Mouse (Mus musculus): Measurements from ENCODE around the gene Fam47e. TPM values are rescaled to one million over a fixed set of nuclear protein-coding genes. Genes with fewer than 3 reads are reported as not detected.

The Fam47e gene
- polyA plus RNA-seq, 2 experiments, result 1.0 to 1.4 TPM

- TF ChIP-seq CTCF (IDR thresholded peaks at IDR 0.05; ENCODE audit: low read depth) (no peak), EP300 (IDR thresholded peaks at IDR 0.05; ENCODE audit: low read depth) (no peak)
- no peaks in the 10 kb centered on the region for H3K27me3 ChIP-seq (ENCODE audit: control insufficient read depth, insufficient read depth, low read length)
- H3K4me1 ChIP-seq (replicated peaks; ENCODE audit: control insufficient read depth in 2 of 2, insufficient read depth in 2 of 2, low read length in 1 of 2), result no peaks in the 10 kb centered on the region
- DNase-seq (ENCODE audit: low read depth in 3 of 3, low spot score in 3 of 3), result no peak
- H3K27ac ChIP-seq, result no peak overlapping the region
- H3K4me2 ChIP-seq (ENCODE audit: low read depth), result no peak overlapping the region
- no peak for ATAC-seq (ENCODE audit: insufficient read depth)
- no peak overlapping the region for H3K4me3 ChIP-seq (ENCODE audit: insufficient read depth in 1 of 2, low read depth in 2 of 2, low read length in 2 of 2)
- WGBS (ENCODE audit: insufficient replicate concordance), result 40% methylated on average over 4 of the region's 4 CpGs
- no peaks in the 10 kb centered on the region for H3K36me3 ChIP-seq (replicated peaks; ENCODE audit: control insufficient read depth, insufficient read depth, low read depth)
- no peak overlapping the region for H3K9ac ChIP-seq (replicated peaks)
- no peaks in the 10 kb centered on the region for H3K9me3 ChIP-seq (ENCODE audit: control insufficient read depth, low read length)
Observed at GRCm38 (mm10) chr5:92633526-92633925, 78.7 kb downstream of the Fam47e start.

- Histone ChIP-seq H3K27me3 (ENCODE audit: control insufficient read depth, insufficient read depth, low read length) (no peaks in the 10 kb centered on the region), H3K36me3 (replicated peaks; ENCODE audit: control insufficient read depth, insufficient read depth, low read depth) (no peaks in the 10 kb centered on the region), H3K9me3 (ENCODE audit: control insufficient read depth, low read length) (no peaks in the 10 kb centered on the region), H3K27ac (no peak overlapping the region), H3K4me2 (ENCODE audit: low read depth) (no peak overlapping the region), H3K9ac (replicated peaks) (no peak overlapping the region), H3K4me1 (replicated peaks; ENCODE audit: control insufficient read depth in 2 of 2, insufficient read depth in 2 of 2, low read length in 1 of 2) (no peaks in the 10 kb centered on the region), H3K4me3 (ENCODE audit: insufficient read depth in 1 of 2, low read depth in 2 of 2, low read length in 2 of 2) (no peak overlapping the region)
- TF ChIP-seq CTCF (IDR thresholded peaks at IDR 0.05; ENCODE audit: low read depth), result no peak
- TF ChIP-seq EP300 (IDR thresholded peaks at IDR 0.05; ENCODE audit: low read depth), result no peak
- DNase-seq (ENCODE audit: low read depth in 3 of 3, low spot score in 3 of 3), result no peak
- ATAC-seq (ENCODE audit: insufficient read depth), result no peak
- WGBS (ENCODE audit: insufficient replicate concordance), result 45% methylated on average over 3 of the region's 3 CpGs
Observed at GRCm38 (mm10) chr5:92634916-92635315, 80.0 kb downstream of the Fam47e start.

- no peaks in the 10 kb centered on the region for H3K36me3 ChIP-seq (replicated peaks; ENCODE audit: control insufficient read depth, insufficient read depth, low read depth)
- no peaks in the 10 kb centered on the region for H3K4me1 ChIP-seq (replicated peaks; ENCODE audit: control insufficient read depth in 2 of 2, insufficient read depth in 2 of 2, low read length in 1 of 2)
- no peak overlapping the region for H3K4me2 ChIP-seq (ENCODE audit: low read depth)
- WGBS (ENCODE audit: insufficient replicate concordance), result 53% methylated on average over 5 of the region's 5 CpGs
- H3K4me3 ChIP-seq (ENCODE audit: insufficient read depth in 1 of 2, low read depth in 2 of 2, low read length in 2 of 2), result no peak overlapping the region
- H3K9ac ChIP-seq (replicated peaks), result no peak overlapping the region
- ATAC-seq (ENCODE audit: insufficient read depth), result no peak
- no peak overlapping the region for H3K27ac ChIP-seq
- TF ChIP-seq EP300 (IDR thresholded peaks at IDR 0.05; ENCODE audit: low read depth), result no peak
- TF ChIP-seq CTCF (IDR thresholded peaks at IDR 0.05; ENCODE audit: low read depth), result no peak
- H3K27me3 ChIP-seq (ENCODE audit: control insufficient read depth, insufficient read depth, low read length), result no peaks in the 10 kb centered on the region
- no peak for DNase-seq (ENCODE audit: low read depth in 3 of 3, low spot score in 3 of 3)
- H3K9me3 ChIP-seq (ENCODE audit: control insufficient read depth, low read length), result no peaks in the 10 kb centered on the region
Observed at GRCm38 (mm10) chr5:92635891-92636290, 81.0 kb downstream of the Fam47e start.

GRCm38 (mm10) chr5:92640861-92641260 is 86.0 kb downstream of the Fam47e start:
- Histone ChIP-seq H3K4me1 (replicated peaks; ENCODE audit: control insufficient read depth in 2 of 2, insufficient read depth in 2 of 2, low read length in 1 of 2) (no peaks in the 10 kb centered on the region), H3K36me3 (replicated peaks; ENCODE audit: control insufficient read depth, insufficient read depth, low read depth) (no peaks in the 10 kb centered on the region), H3K9me3 (ENCODE audit: control insufficient read depth, low read length) (no peaks in the 10 kb centered on the region), H3K4me2 (ENCODE audit: low read depth) (no peak overlapping the region), H3K27ac (no peak overlapping the region), H3K4me3 (ENCODE audit: insufficient read depth in 1 of 2, low read depth in 2 of 2, low read length in 2 of 2) (no peak overlapping the region), H3K9ac (replicated peaks) (no peak overlapping the region), H3K27me3 (ENCODE audit: control insufficient read depth, insufficient read depth, low read length) (no peaks in the 10 kb centered on the region)
- DNase-seq (ENCODE audit: low read depth in 3 of 3, low spot score in 3 of 3), result no peak
- 67% methylated on average over 3 of the region's 3 CpGs for WGBS (ENCODE audit: insufficient replicate concordance)
- TF ChIP-seq CTCF (IDR thresholded peaks at IDR 0.05; ENCODE audit: low read depth) (no peak), EP300 (IDR thresholded peaks at IDR 0.05; ENCODE audit: low read depth) (no peak)
- ATAC-seq (ENCODE audit: insufficient read depth), result no peak

Other genes with a start within 250 kb of the Fam47e start
- 8.1 and 9.5 TPM in 2 replicates for gene Sdad1, start 244.6 kb upstream of the Fam47e start, polyA plus RNA-seq (2012; rRNA removed)
- 17.4 and 18.8 TPM in 2 replicates for gene Sdad1, start 244.6 kb upstream of the Fam47e start, polyA plus RNA-seq (2014; fragmentation: Nextera tagmentation; extraction: Ambion mirVana)
- gene Cxcl9, start 227.0 kb upstream of the Fam47e start, polyA plus RNA-seq (2012; rRNA removed), result 0.06 TPM in 1 of 2 replicates, not detected in the other
- gene Cxcl9, start 227.0 kb upstream of the Fam47e start, polyA plus RNA-seq (2014; fragmentation: Nextera tagmentation; extraction: Ambion mirVana), result 0.20 TPM in 1 of 2 replicates, not detected in the other
- 0.53 and 1.1 TPM in 2 replicates for gene Art3, start 223.2 kb upstream of the Fam47e start, polyA plus RNA-seq (2012; rRNA removed)
- gene Art3, start 223.2 kb upstream of the Fam47e start, polyA plus RNA-seq (2014; fragmentation: Nextera tagmentation; extraction: Ambion mirVana), result 1.7 and 2.1 TPM in 2 replicates
- 7.8 and 10.0 TPM in 2 replicates for gene Cxcl10, start 206.2 kb upstream of the Fam47e start, polyA plus RNA-seq (2012; rRNA removed)
- 4.8 and 6.0 TPM in 2 replicates for gene Cxcl10, start 206.2 kb upstream of the Fam47e start, polyA plus RNA-seq (2014; fragmentation: Nextera tagmentation; extraction: Ambion mirVana)
- 14.5 and 20.7 TPM in 2 replicates for gene Nup54, start 119.8 kb upstream of the Fam47e start, polyA plus RNA-seq (2012; rRNA removed)
- 26.6 and 31.9 TPM in 2 replicates for gene Nup54, start 119.8 kb upstream of the Fam47e start, polyA plus RNA-seq (2014; fragmentation: Nextera tagmentation; extraction: Ambion mirVana)
- gene Scarb2, start 48.2 kb upstream of the Fam47e start, polyA plus RNA-seq (2012; rRNA removed), result 4.5 and 5.7 TPM in 2 replicates
- 5.2 and 5.4 TPM in 2 replicates for gene Scarb2, start 48.2 kb upstream of the Fam47e start, polyA plus RNA-seq (2014; fragmentation: Nextera tagmentation; extraction: Ambion mirVana)
- gene Stbd1, start 48.0 kb downstream of the Fam47e start, polyA plus RNA-seq (2012; rRNA removed), result 2.6 and 3.7 TPM in 2 replicates
- gene Stbd1, start 48.0 kb downstream of the Fam47e start, polyA plus RNA-seq (2014; fragmentation: Nextera tagmentation; extraction: Ambion mirVana), result 9.2 and 10.1 TPM in 2 replicates
- 0.11 and 0.21 TPM in 2 replicates for gene Ccdc158, start 120.2 kb downstream of the Fam47e start, polyA plus RNA-seq (2012; rRNA removed)
- gene Ccdc158, start 120.2 kb downstream of the Fam47e start, polyA plus RNA-seq (2014; fragmentation: Nextera tagmentation; extraction: Ambion mirVana), result 0.04 and 0.09 TPM in 2 replicates
- gene Shroom3, start 128.4 kb downstream of the Fam47e start, polyA plus RNA-seq (2012; rRNA removed), result 0.30 and 0.35 TPM in 2 replicates
- gene Shroom3, start 128.4 kb downstream of the Fam47e start, polyA plus RNA-seq (2014; fragmentation: Nextera tagmentation; extraction: Ambion mirVana), result 0.11 and 0.35 TPM in 2 replicates

All from liver, embryonic 14.5 days (tissue).